Mouse (Mus musculus) urinary bladder, adult 18-20 months (tissue): Measurements from ENCODE around the gene Gm13278.
"Not testable (repeated sequence)": the region's sequence is repeated elsewhere in the genome, so short reads cannot be mapped to it uniquely, and the experiment has no call there.

Experiments
- DNase-seq, 2 experiments: peaks; one replicate each; pipeline ENCODE4 v3.0.0; 2022; ENCODE audit warnings: low spot score in 2 of 2, mixed read lengths in 2 of 2

Gm13278 gene

GRCm38 (mm10) chr4:88793936-88794675 is 2.8 kb downstream of the Gm13278 start, which contains the start of gene Gm13275:
TSS of gene Gm13275 (plus strand) at chr4:88794487.
- peak; percentile 75 to 100 for DNase-seq

- DNase-seq = not testable (repeated sequence)
Measured at GRCm38 (mm10) chr4:88797097-88797496, 5.7 kb downstream of the Gm13278 start, which contains the start of gene Gm13279. TSS of gene Gm13279 (plus strand) at chr4:88797397.

GRCm38 (mm10) chr4:88799365-88799764 is 8.0 kb downstream of the Gm13278 start, which contains the start of gene Gm13285:
TSS of gene Gm13285 (plus strand) at chr4:88799665.
- not testable (repeated sequence) for DNase-seq

GRCm38 (mm10) chr4:88802954-88803353 is 11.6 kb downstream of the Gm13278 start, which contains the start of gene Gm13287:
TSS of gene Gm13287 (plus strand) at chr4:88803254.
- DNase-seq = not testable (repeated sequence)

GRCm38 (mm10) chr4:88805231-88805630 is 13.9 kb downstream of the Gm13278 start, which contains the start of gene Gm13288:
TSS of gene Gm13288 (plus strand) at chr4:88805531.
- DNase-seq = not testable (repeated sequence)

- DNase-seq = peak in 1 of 2 experiments; percentile 18
Measured at GRCm38 (mm10) chr4:88805761-88806160, 14.4 kb downstream of the Gm13278 start.

- DNase-seq = no peak
Measured at GRCm38 (mm10) chr4:88815928-88816327, 24.6 kb downstream of the Gm13278 start, which contains the start of gene Ifna7. TSS of gene Ifna7 (plus strand) at chr4:88816228.

GRCm38 (mm10) chr4:88819659-88820058 is 28.3 kb downstream of the Gm13278 start, which contains the start of gene Ifna11:
TSS of gene Ifna11 (plus strand) at chr4:88819959.
- no peak for DNase-seq

GRCm38 (mm10) chr4:88822995-88823394 is 31.6 kb downstream of the Gm13278 start:
- no peak for DNase-seq

- not testable (repeated sequence) for DNase-seq
Measured at GRCm38 (mm10) chr4:88827116-88827515, 35.8 kb downstream of the Gm13278 start, which contains the start of gene Ifna6. TSS of gene Ifna6 (plus strand) at chr4:88827416.

GRCm38 (mm10) chr4:88830523-88830922 is 39.2 kb downstream of the Gm13278 start:
- peak in 1 of 2 experiments; percentile 15 for DNase-seq

GRCm38 (mm10) chr4:88835225-88835624 is 43.9 kb downstream of the Gm13278 start, which contains the start of gene Ifna5:
TSS of gene Ifna5 (plus strand) at chr4:88835525.
- DNase-seq = not testable (repeated sequence)

- DNase-seq = no peak
Measured at GRCm38 (mm10) chr4:88838828-88839227, 47.5 kb downstream of the Gm13278 start.

GRCm38 (mm10) chr4:88840058-88840457 is 48.7 kb downstream of the Gm13278 start:
- no peak for DNase-seq

GRCm38 (mm10) chr4:88841438-88841911 is 50.1 kb downstream of the Gm13278 start, which contains the start of gene Ifna4:
TSS of gene Ifna4 (plus strand) at chr4:88841861.
- no peak for DNase-seq
